Mouse (Mus musculus) thymus, adult 2 months (tissue): Measurements from ENCODE around the gene Tnfrsf19.

Experiments used
- CTCF ChIP-seq: fragments of 200-500 bp; IDR thresholded peaks from 2 replicates; pipeline ENCODE4 v1.5.1; 2012; ENCODE audit warnings: mild to moderate bottlenecking, control low read depth, low read length, moderate library complexity, borderline replicate concordance; ENCODE audit not compliant: control insufficient read depth, poor library complexity, insufficient read depth; ENCODE audit errors: extremely low read depth
- POLR2A ChIP-seq: fragments of 200-500 bp; IDR thresholded peaks from 2 replicates; pipeline ENCODE4 v1.6.1; 2012; ENCODE audit warnings: mild to moderate bottlenecking, low read length, control low read depth, moderate library complexity; ENCODE audit not compliant: control insufficient read depth, poor library complexity, insufficient read depth; ENCODE audit errors: extremely low read depth

GRCm38 (mm10) chr14:60926011-60926410, 120.3 kb downstream of the Tnfrsf19 start:
- TF ChIP-seq CTCF = no peak
- TF ChIP-seq POLR2A = no peak
